Comparison of ENCODE assay signal across 22 mouse cellular contexts in genomic region chr11:30454331-30454730, GRCm38 (mm10). TPM values are rescaled to one million over a fixed set of nuclear protein-coding genes. Genes with fewer than 3 reads are reported as not detected.
DNase-seq lines count a peak whose midpoint lies in the region; ATAC-seq and TF ChIP-seq lines count a peak whose summit lies in the region.
"Had no signal": no experiment of that assay in that cellular context is flagged by ENCODE, and none has a peak within 500 bp of the region (broad histone marks: within the 10 kb centered on the region; RNA-seq: fewer than 3 reads in every experiment).

No protein-coding gene starts in this region.

- intact Hi-C loops in heart, adult 2 months (cut with DNase I), result no loop called here

- WGBS in heart, embryonic 13.5 days, result 26% methylated on average over 4 of the region's 4 CpGs
- WGBS in heart, embryonic 10.5 days, result 62% methylated on average over 4 of the region's 4 CpGs
- 43% methylated on average over 4 of the region's 4 CpGs for WGBS in heart, embryonic 15.5 days
- 23% methylated on average over 4 of the region's 4 CpGs for WGBS in heart, postnatal 0 days
- WGBS in heart, adult 2 months, result 23% methylated on average over 4 of the region's 4 CpGs
- WGBS in intestine, postnatal 0 days, result 66% methylated on average over 4 of the region's 4 CpGs

- no peak for TF ChIP-seq POLR2A in heart, adult 2 months (IDR thresholded peaks at IDR 0.05; ENCODE audit: insufficient read depth, low read depth, low read length)

- no peak for ATAC-seq in heart, embryonic 13.5 days (ENCODE audit: extremely low read depth, insufficient number of reproducible peaks, low FRiP score, low TSS enrichment)
- no peak; the same call in 1 of the 2 replicates for ATAC-seq in heart, embryonic 15.5 days (replicated peaks; ENCODE audit: insufficient number of reproducible peaks, insufficient read depth, low FRiP score, low read depth)
- ATAC-seq in heart, postnatal 0 days (ENCODE audit: insufficient read depth, low read depth), result peak; percentile 51; the same call in 1 of the 2 replicates
- no peak for ATAC-seq in intestine, postnatal 0 days
- ATAC-seq: forebrain, embryonic 13.5 days; forebrain, embryonic 15.5 days had no signal

- H3K9ac ChIP-seq in heart, embryonic 13.5 days, result no peak overlapping the region
- H3K9ac ChIP-seq in heart, embryonic 15.5 days, result no peak overlapping the region
- no peak overlapping the region for H3K9ac ChIP-seq in heart, postnatal 0 days (replicated peaks; ENCODE audit: low read depth, low read length)
- H3K9ac ChIP-seq in heart, adult 2 months (ENCODE audit: low read depth, low read length), result no peak overlapping the region
- no peak overlapping the region for H3K9ac ChIP-seq in intestine, postnatal 0 days (ENCODE audit: low read depth, low read length)
- H3K9ac ChIP-seq: embryonic facial prominence, embryonic 12.5 days; forebrain, embryonic 13.5 days; forebrain, embryonic 15.5 days had no signal

- TF ChIP-seq EP300 in heart, postnatal 0 days (IDR thresholded peaks at IDR 0.05; ENCODE audit: low read depth), result no peak
- TF ChIP-seq EP300 in heart, adult 2 months (IDR thresholded peaks at IDR 0.05; ENCODE audit: insufficient read depth, low read depth, low read length), result no peak

- TF ChIP-seq CTCF in heart, postnatal 0 days (IDR thresholded peaks at IDR 0.05; ENCODE audit: low read depth), result no peak
- no peak for TF ChIP-seq CTCF in heart, adult 2 months (IDR thresholded peaks at IDR 0.05)
- TF ChIP-seq CTCF in intestine, postnatal 0 days (IDR thresholded peaks at IDR 0.05; ENCODE audit: low read depth), result no peak

- peaks cover 17% of the 10 kb centered on the region for H3K4me1 ChIP-seq in heart, embryonic 13.5 days
- no peaks in the 10 kb centered on the region for H3K4me1 ChIP-seq in heart, embryonic 10.5 days
- H3K4me1 ChIP-seq in heart, embryonic 15.5 days (replicated peaks), result peaks cover 4% of the 10 kb centered on the region; the same call in 1 of the 2 replicates
- peaks cover 7% of the 10 kb centered on the region; the same call in 1 of the 2 replicates for H3K4me1 ChIP-seq in heart, postnatal 0 days (ENCODE audit: control insufficient read depth, insufficient read depth)
- H3K4me1 ChIP-seq in heart, adult 2 months (ENCODE audit: control insufficient read depth, insufficient read depth, low read length), result no peaks in the 10 kb centered on the region
- H3K4me1 ChIP-seq in intestine, postnatal 0 days (replicated peaks; ENCODE audit: control insufficient read depth, insufficient read depth, low read length), result no peaks in the 10 kb centered on the region
- H3K4me1 ChIP-seq: embryonic facial prominence, embryonic 10.5 days; embryonic facial prominence, embryonic 12.5 days; forebrain, embryonic 13.5 days; forebrain, embryonic 15.5 days had no signal

- no peaks in the 10 kb centered on the region for H3K36me3 ChIP-seq in heart, embryonic 13.5 days
- no peaks in the 10 kb centered on the region for H3K36me3 ChIP-seq in heart, embryonic 10.5 days
- H3K36me3 ChIP-seq in heart, embryonic 15.5 days, result no peaks in the 10 kb centered on the region
- no peaks in the 10 kb centered on the region for H3K36me3 ChIP-seq in heart, postnatal 0 days (replicated peaks; ENCODE audit: control insufficient read depth, insufficient read depth, low read length)
- no peaks in the 10 kb centered on the region; the same call in 1 of the 2 replicates for H3K36me3 ChIP-seq in heart, adult 2 months (ENCODE audit: control insufficient read depth, insufficient read depth, low read length)
- H3K36me3 ChIP-seq in intestine, postnatal 0 days (ENCODE audit: control insufficient read depth, insufficient read depth), result no peaks in the 10 kb centered on the region
- H3K36me3 ChIP-seq: embryonic facial prominence, embryonic 10.5 days; embryonic facial prominence, embryonic 12.5 days; forebrain, embryonic 15.5 days had no signal

- H3K4me3 ChIP-seq in heart, embryonic 13.5 days, result no peak overlapping the region
- H3K4me3 ChIP-seq in heart, embryonic 10.5 days, result no peak overlapping the region
- no peak overlapping the region for H3K4me3 ChIP-seq in heart, embryonic 15.5 days
- no peak overlapping the region for H3K4me3 ChIP-seq in heart, postnatal 0 days (ENCODE audit: low read depth, low read length)
- no peak overlapping the region for H3K4me3 ChIP-seq in heart, adult 2 months
- H3K4me3 ChIP-seq in intestine, postnatal 0 days (ENCODE audit: low read depth, low read length), result no peak overlapping the region
- H3K4me3 ChIP-seq: embryonic facial prominence, embryonic 10.5 days; embryonic facial prominence, embryonic 12.5 days; forebrain, embryonic 13.5 days; forebrain, embryonic 15.5 days had no signal

- no peak for DNase-seq in heart, embryonic 10.5 days (ENCODE audit: low spot score)
- DNase-seq in heart, adult 11 months, result no peak
- peak; percentile 63 for DNase-seq in heart, postnatal 0 days (ENCODE audit: low spot score)
- no peak for DNase-seq in heart, adult 2 months
- DNase-seq: adrenal gland, adult 2 months; adrenal gland, postnatal 10 days; adrenal gland, postnatal 25 days; cerebellum, adult 11-12 months; cerebellum, adult 2 months; cerebellum, adult 9-10 months; cerebellum, postnatal 10 days; cerebellum, postnatal 25 days had no signal

- peak overlapping the region; percentile 40 for H3K4me2 ChIP-seq in heart, embryonic 13.5 days
- peak overlapping the region; percentile 30; the same call in 1 of the 2 replicates for H3K4me2 ChIP-seq in heart, embryonic 15.5 days
- peak overlapping the region; percentile 42 for H3K4me2 ChIP-seq in heart, postnatal 0 days (ENCODE audit: low read depth, low read length)
- H3K4me2 ChIP-seq in intestine, postnatal 0 days (replicated peaks; ENCODE audit: low read depth), result no peak overlapping the region
- H3K4me2 ChIP-seq: embryonic facial prominence, embryonic 12.5 days; forebrain, embryonic 13.5 days; forebrain, embryonic 15.5 days had no signal

- no peaks in the 10 kb centered on the region for H3K9me3 ChIP-seq in heart, embryonic 13.5 days
- H3K9me3 ChIP-seq in heart, embryonic 10.5 days, result no peaks in the 10 kb centered on the region
- no peaks in the 10 kb centered on the region for H3K9me3 ChIP-seq in heart, embryonic 15.5 days (replicated peaks)
- H3K9me3 ChIP-seq in heart, postnatal 0 days (replicated peaks; ENCODE audit: control insufficient read depth, low read length), result no peaks in the 10 kb centered on the region
- H3K9me3 ChIP-seq in intestine, postnatal 0 days (ENCODE audit: control insufficient read depth), result no peaks in the 10 kb centered on the region
- H3K9me3 ChIP-seq: embryonic facial prominence, embryonic 10.5 days; embryonic facial prominence, embryonic 12.5 days; forebrain, embryonic 13.5 days; forebrain, embryonic 15.5 days had no signal

- H3K27ac ChIP-seq in heart, embryonic 13.5 days (replicated peaks), result peak overlapping the region; percentile 66
- no peak overlapping the region for H3K27ac ChIP-seq in heart, embryonic 10.5 days
- H3K27ac ChIP-seq in heart, embryonic 15.5 days, result peak overlapping the region; percentile 58
- H3K27ac ChIP-seq in heart, postnatal 0 days (ENCODE audit: low read depth), result 0 out of 2 replicates have a peak overlapping the region, but pooled peaks have one; percentile 46
- no peak overlapping the region for H3K27ac ChIP-seq in heart, adult 2 months
- H3K27ac ChIP-seq in intestine, postnatal 0 days (ENCODE audit: low read depth, low read length), result no peak overlapping the region
- H3K27ac ChIP-seq: embryonic facial prominence, embryonic 10.5 days; embryonic facial prominence, embryonic 12.5 days; forebrain, embryonic 13.5 days; forebrain, embryonic 15.5 days had no signal

- H3K79me2 ChIP-seq in heart, adult 2 months (replicated peaks; ENCODE audit: control insufficient read depth, insufficient read depth, low read length), result no peaks in the 10 kb centered on the region

- H3K27me3 ChIP-seq in heart, embryonic 13.5 days (replicated peaks), result no peaks in the 10 kb centered on the region
- no peaks in the 10 kb centered on the region for H3K27me3 ChIP-seq in heart, embryonic 10.5 days (ENCODE audit: insufficient read depth, poor library complexity, severe bottlenecking)
- H3K27me3 ChIP-seq in heart, embryonic 15.5 days, result no peaks in the 10 kb centered on the region
- no peaks in the 10 kb centered on the region for H3K27me3 ChIP-seq in heart, postnatal 0 days (ENCODE audit: control insufficient read depth, insufficient read depth, low read length)
- no peaks in the 10 kb centered on the region for H3K27me3 ChIP-seq in heart, adult 2 months (ENCODE audit: control insufficient read depth, insufficient read depth, low read length)
- no peaks in the 10 kb centered on the region for H3K27me3 ChIP-seq in intestine, postnatal 0 days (replicated peaks; ENCODE audit: control insufficient read depth, insufficient read depth, low read length)
- H3K27me3 ChIP-seq: embryonic facial prominence, embryonic 12.5 days; forebrain, embryonic 13.5 days; forebrain, embryonic 15.5 days had no signal

RNA-seq across cellular contexts. Expression of gene 4930505A04Rik, which starts 17.3 kb away (rescaled TPM):
- 0.22 TPM in 1 of 2 replicates, not detected in the other for polyA plus RNA-seq in heart, embryonic 13.5 days (2015; fragmentation: Nextera tagmentation; extraction: Ambion mirVana)
- 0.15 TPM in 1 of 2 replicates, not detected in the other for polyA plus RNA-seq in heart, embryonic 10.5 days (2016; fragmentation: Nextera tagmentation; extraction: Ambion mirVana)
- 0.14 TPM in 1 of 2 replicates, not detected in the other for polyA plus RNA-seq in heart, embryonic 15.5 days (2015; fragmentation: Nextera tagmentation; extraction: Ambion mirVana)
- not detected in 2 replicates for total RNA-seq in heart, postnatal 0 days (2014; rRNA removed; ENCODE audit: low replicate concordance)
- not detected in 2 replicates for polyA plus RNA-seq in heart, postnatal 0 days (2015; fragmentation: Nextera tagmentation; extraction: Ambion mirVana)
- total RNA-seq in heart, adult 2 months (2021), result not detected
- not detected in 2 replicates for polyA plus RNA-seq in heart, adult 2 months (2012; rRNA removed)
- not detected in 2 replicates for polyA plus RNA-seq in intestine, postnatal 0 days (2015; fragmentation: Nextera tagmentation; extraction: Ambion mirVana)
- total RNA-seq: adrenal gland, postnatal 25 days; MEL had no signal
- polyA plus RNA-seq: adrenal gland, adult 2 months; C2C12; embryonic facial prominence, embryonic 10.5 days; embryonic facial prominence, embryonic 12.5 days; forebrain, embryonic 11.5 days; forebrain, embryonic 13.5 days had no signal

Comparison
In these comparisons a context has a peak if more than half of its experiments do, and no peak if none do; other contexts are left out.
1. H3K27ac ChIP-seq: peak in heart, embryonic 13.5 days (single experiment), heart, embryonic 15.5 days (single experiment) and heart, postnatal 0 days (single experiment); none in heart, embryonic 10.5 days (single experiment), heart, adult 2 months (single experiment) and intestine, postnatal 0 days (single experiment).